Mouse (Mus musculus): ENCODE measurements at regions not wholly inside any gene's neighbourhood (a gene's known extent, or its start where the extent isn't known, plus 50 kb on each side); places are given as distances from the start of the nearest gene placed in this dataset.

GRCm38 (mm10) chr6:93026068-93027022 is 83.1 kb upstream of the Adamts9 start:
- DNase-seq (ENCODE audit: low spot score): no peak

DNA sequence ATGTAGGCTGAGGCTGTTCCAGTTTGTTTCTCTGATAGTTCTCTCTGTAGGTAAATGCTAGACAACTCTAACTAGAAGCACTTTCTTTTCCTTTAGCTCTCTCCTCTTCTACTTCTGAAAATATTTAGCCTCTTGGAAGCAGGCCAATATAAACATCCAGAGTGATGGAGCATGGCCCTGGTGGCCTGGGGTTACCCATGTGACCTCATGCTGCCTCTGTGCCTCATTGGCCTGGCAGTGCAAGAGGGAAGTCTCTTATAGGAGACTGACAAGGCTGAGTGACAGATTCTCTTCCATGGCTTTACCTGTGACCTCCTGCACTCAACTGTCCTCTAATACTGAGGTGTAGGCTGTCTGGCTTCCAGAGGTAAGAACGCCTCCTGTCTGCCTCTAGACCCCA is 71.2 kb upstream of the Adamts9 start:
- no peak for DNase-seq (ENCODE audit: low spot score)

DNA sequence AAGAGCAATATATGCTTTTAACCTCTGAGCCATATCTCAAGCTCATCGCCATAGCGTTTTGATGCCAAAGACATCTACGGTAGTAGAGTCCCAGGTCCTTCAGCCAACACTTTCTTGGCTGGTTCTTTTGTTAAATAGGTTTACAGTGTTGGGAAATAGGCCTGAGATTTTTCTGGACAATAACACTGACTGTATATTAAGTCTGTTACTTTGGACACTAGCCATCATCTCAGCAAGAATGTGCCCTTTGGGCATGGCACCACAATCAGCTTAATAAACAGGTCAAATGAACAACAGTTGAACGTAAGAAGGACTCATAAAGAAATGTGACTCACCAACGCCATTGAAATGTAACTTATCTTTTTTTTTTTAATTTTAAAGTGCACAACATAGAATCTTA is 68.6 kb upstream of the Adamts9 start:
- DNase-seq (ENCODE audit: low spot score): no peak

- DNase-seq (ENCODE audit: low spot score): no peak
Measured at GRCm38 (mm10) chr6:93004587-93005240, 61.4 kb upstream of the Adamts9 start.

DNA sequence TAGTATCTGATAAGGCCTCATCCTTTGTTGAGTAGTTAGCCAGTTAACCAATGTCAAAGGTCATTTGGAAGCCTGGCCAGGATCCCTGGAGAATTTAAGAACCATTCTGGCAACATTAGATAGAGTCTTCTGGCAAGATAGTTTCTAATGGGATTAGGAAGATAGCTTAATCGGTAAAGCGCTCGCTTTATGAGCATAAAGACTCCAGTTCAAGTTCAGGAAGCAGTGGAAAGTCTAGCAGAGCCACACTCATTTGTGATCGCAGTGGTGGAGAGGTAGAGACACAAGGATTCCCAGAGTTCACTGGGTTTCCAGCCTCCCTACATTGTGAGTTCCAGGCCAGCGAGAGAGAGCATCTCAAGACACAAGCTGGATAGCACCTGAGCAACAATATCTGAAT is 60.5 kb upstream of the Adamts9 start:
- no peak for DNase-seq (ENCODE audit: low spot score)

GRCm38 (mm10) chr6:92993647-92994046 is 50.4 kb upstream of the Adamts9 start:
- no peak for DNase-seq (ENCODE audit: low spot score)

All from embryo, embryonic 10 days (tissue).